Mouse (Mus musculus) cerebellum, adult 2 months (tissue): Measurements from ENCODE around the gene Onecut1.

Experiments used
- CTCF ChIP-seq: fragments of 200-500 bp; IDR thresholded peaks from 2 replicates; pipeline ENCODE4 v1.5.1; 2011; ENCODE audit warnings: low read depth, mild to moderate bottlenecking, control low read depth, low read length, moderate library complexity, borderline replicate concordance; ENCODE audit not compliant: insufficient read depth
- POLR2A ChIP-seq: fragments of 200-500 bp; IDR thresholded peaks from 2 replicates; pipeline ENCODE4 v1.6.1; 2011; ENCODE audit warnings: low read length, control low read depth, borderline replicate concordance; ENCODE audit not compliant: insufficient read depth

GRCm38 (mm10) chr9:74876328-74876727 lies 14.6 kb downstream of the Onecut1 start:
- TF ChIP-seq CTCF (no peak), POLR2A (no peak)
